Mouse (Mus musculus) effector memory CD4-positive, alpha-beta T cell, adult 5 months (primary cell): ENCODE data around the gene Ckmt2. TPM values are rescaled to one million over a fixed set of nuclear protein-coding genes. Genes with fewer than 3 reads are reported as not detected.

Experiments used
- polyA plus RNA-seq: library from polyadenylated mRNA; unstranded; fragments of 100-300 nt; shearing (Covaris generic); gene quantifications from one replicate; pipeline ENCODE4 v1.2.1, GENCODE M21; 2017

Ckmt2 gene
- polyA plus RNA-seq, result not detected

GRCm38 (mm10) chr13:91876741-91877349, at the start of gene Ckmt2:
Ckmt2 (minus strand) TSS chr13:91876885.

GRCm38 (mm10) chr13:91807155-91807839, 69.4 kb downstream of the Ckmt2 start, which contains the start of gene Zcchc9:
Zcchc9 (minus strand) TSS chr13:91807705.

Other genes with a start within 250 kb of the Ckmt2 start
- not detected for gene Acot12, start 135.4 kb downstream of the Ckmt2 start, polyA plus RNA-seq
- gene Zcchc9, start 69.2 kb downstream of the Ckmt2 start, polyA plus RNA-seq, result 33.7 TPM